Mouse (Mus musculus) lung, embryonic 16.5 days (tissue): ENCODE data around the gene Gtpbp2. TPM values are rescaled to one million over a fixed set of nuclear protein-coding genes. Genes with fewer than 3 reads are reported as not detected.

ENCODE experiments used
- ATAC-seq: fragments of 200-750 bp; cut with Nextera tagmentation; 2 replicates; pipeline ENCODE4 v1.8.0; 2017; ENCODE audit warnings: low read depth, mild to moderate bottlenecking, moderate library complexity
- H3K27ac ChIP-seq: fragments of 300-500 bp; sonication (generic); 2 replicates; pipeline ENCODE4 v1.5.1; 2014; ENCODE audit warnings: mild to moderate bottlenecking, control low read depth, low read length
- H3K27me3 ChIP-seq: fragments of 300-500 bp; sonication (generic); 2 replicates; pipeline ENCODE4 v1.6.1; 2014; ENCODE audit warnings: low read depth, low read length, mixed read lengths; ENCODE audit not compliant: control insufficient read depth, insufficient read depth
- H3K36me3 ChIP-seq: fragments of 300-500 bp; sonication (generic); 2 replicates; pipeline ENCODE4 v1.6.1; 2014; ENCODE audit warnings: low read length; ENCODE audit not compliant: control insufficient read depth, insufficient read depth
- H3K4me1 ChIP-seq: fragments of 300-500 bp; sonication (generic); replicated peaks from 2 replicates; pipeline ENCODE4 v1.6.1; 2014; ENCODE audit warnings: low read length, mixed read lengths; ENCODE audit not compliant: control insufficient read depth, insufficient read depth
- H3K4me2 ChIP-seq: fragments of 300-500 bp; sonication (generic); 2 replicates; pipeline ENCODE4 v1.6.1; 2014; ENCODE audit warnings: low read depth, low read length, control low read depth
- H3K4me3 ChIP-seq: fragments of 300-500 bp; sonication (generic); 2 replicates; pipeline ENCODE4 v1.5.1; 2014; ENCODE audit warnings: mild to moderate bottlenecking, low read length, control low read depth
- H3K9ac ChIP-seq: fragments of 300-500 bp; sonication (generic); 2 replicates; pipeline ENCODE4 v1.6.1; 2014; ENCODE audit warnings: low read length, control low read depth
- H3K9me3 ChIP-seq: fragments of 300-500 bp; sonication (generic); 2 replicates; pipeline ENCODE4 v1.6.1; 2016; ENCODE audit warnings: low read length; ENCODE audit not compliant: control insufficient read depth
- WGBS: fragments of 180-500 bp; shearing (Covaris S2); extraction: QIAGEN DNeasy Blood & Tissue Kit; methylation state at CpG from one replicate; pipeline ENCODE4 v1.1.7; 2014; 5-methylcytosine and 5-hydroxymethylcytosine counted together
- polyA plus RNA-seq: library from polyadenylated mRNA; unstranded; fragments of >200 nt; fragmentation: Nextera tagmentation; extraction: Ambion mirVana; gene quantifications from 2 replicates; pipeline ENCODE4 v1.2.1, GENCODE M21; 2015

Gene Gtpbp2
- polyA plus RNA-seq, 1 experiment from 2014 or later, result 50.3 TPM

DNA sequence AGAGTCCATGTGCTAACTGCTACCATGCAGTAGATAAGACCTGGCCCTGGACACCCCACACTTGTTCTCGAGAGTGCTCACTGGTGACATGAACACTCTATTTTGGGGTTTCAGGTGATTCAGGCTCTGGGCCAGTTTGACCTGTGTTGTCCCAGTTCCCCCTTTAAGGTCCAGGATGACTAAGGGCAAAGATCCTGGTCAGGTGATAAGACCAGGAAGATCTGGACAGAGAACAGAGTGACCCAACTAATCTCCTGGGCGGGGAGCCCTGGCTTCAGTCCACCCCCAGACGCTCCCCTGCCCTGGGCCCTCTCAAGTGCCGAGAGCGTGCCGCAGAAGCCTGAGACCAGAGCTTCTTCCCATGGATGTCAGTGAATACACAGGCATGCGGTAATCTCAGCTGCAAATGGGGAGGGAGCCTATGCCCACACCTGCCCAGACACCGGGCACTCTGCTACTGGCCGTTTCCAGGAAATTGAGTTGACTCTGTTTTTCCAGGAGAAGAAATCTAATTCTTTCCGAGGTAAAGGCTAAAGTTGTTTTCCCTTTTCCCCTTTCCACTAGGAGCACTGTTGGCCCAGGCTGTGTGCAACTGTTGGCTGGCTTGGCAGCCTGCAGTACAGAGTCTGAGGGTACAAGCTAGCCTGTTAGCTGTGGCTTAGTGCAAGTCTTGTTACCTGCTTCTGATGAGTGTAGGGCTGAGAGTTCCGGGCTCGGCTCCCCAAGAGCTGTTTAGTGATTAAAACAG, 36.7 kb upstream of the Gtpbp2 start:
- Histone ChIP-seq H3K36me3 (peaks cover 56% of the 10 kb centered on the region), H3K4me3 (no peak overlapping the region), H3K4me2 (no peak overlapping the region), H3K4me1 (peaks cover 23% of the 10 kb centered on the region), H3K9me3 (no peaks in the 10 kb centered on the region), H3K27me3 (no peaks in the 10 kb centered on the region), H3K9ac (no peak overlapping the region), H3K27ac (no peak overlapping the region)
- no peak for ATAC-seq
- 76% methylated on average over 12 of the region's 12 CpGs for WGBS

DNA sequence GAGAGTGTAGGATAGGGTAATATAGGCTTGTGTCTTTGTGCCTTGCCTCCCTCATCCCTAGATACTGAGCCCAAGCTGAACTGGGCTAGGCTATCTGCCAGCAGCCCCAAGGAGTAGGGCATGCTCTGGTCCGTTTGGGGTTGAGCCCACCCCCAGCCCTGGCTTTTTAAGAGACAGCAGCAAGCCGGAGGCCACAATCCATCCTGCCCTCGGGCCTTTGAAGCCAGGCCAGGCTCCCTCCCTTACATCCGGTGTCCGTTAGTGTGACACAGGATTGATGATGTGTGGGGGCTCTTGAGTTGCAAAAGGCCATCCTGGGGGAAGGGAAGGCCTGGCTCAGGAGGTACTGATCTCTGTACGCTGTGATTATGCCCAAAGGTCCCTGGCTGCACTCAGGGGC, 34.2 kb upstream of the Gtpbp2 start:
- peak overlapping the region; percentile 8; the same call in 1 of the 2 replicates for H3K9ac ChIP-seq
- peak; percentile 82 for ATAC-seq
- peak overlapping the region; percentile 74 for H3K27ac ChIP-seq
- H3K36me3 ChIP-seq, result peaks cover 55% of the 10 kb centered on the region
- 35% methylated on average over 6 of the region's 6 CpGs for WGBS
- H3K27me3 ChIP-seq, result no peaks in the 10 kb centered on the region
- no peak overlapping the region for H3K4me2 ChIP-seq
- H3K4me3 ChIP-seq, result no peak overlapping the region
- H3K9me3 ChIP-seq, result no peaks in the 10 kb centered on the region
- H3K4me1 ChIP-seq, result peaks cover 23% of the 10 kb centered on the region

DNA sequence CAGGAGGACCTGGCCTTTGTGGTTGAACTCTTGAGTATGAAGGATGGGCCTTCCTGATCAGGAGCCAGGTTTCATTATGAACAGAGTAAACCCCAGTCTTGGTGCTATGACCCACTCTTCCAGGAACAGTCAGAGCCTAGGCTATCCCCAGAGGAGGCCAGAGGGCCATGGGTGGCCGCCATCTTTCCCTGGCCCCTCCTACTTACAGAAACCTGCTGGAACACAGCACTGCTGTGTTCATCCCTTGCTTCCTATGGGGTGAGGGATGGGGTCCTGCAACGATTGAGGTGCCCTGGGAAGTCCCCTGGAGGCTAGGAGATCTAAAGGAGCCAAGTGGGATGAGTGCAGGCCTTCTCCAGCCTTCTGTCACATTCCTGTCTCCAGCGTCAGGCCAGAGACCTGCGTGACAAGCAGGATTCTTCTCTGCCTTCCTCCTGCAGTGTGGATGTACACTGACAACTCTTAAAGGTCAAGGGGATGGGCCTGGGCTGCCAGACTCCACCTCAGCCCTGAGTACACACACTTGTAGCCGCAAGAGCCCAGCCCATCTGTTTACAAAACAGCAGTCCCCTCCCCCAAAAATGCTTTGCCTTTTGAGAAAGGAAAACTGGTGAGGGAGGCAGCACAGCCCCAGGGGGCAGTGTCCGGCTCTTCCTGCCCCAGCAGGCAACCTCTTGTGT, 32.9 kb upstream of the Gtpbp2 start:
- Histone ChIP-seq H3K9me3 (no peaks in the 10 kb centered on the region), H3K27ac (no peak overlapping the region), H3K9ac (no peak overlapping the region), H3K4me1 (peaks cover 23% of the 10 kb centered on the region), H3K27me3 (no peaks in the 10 kb centered on the region), H3K36me3 (peaks cover 49% of the 10 kb centered on the region), H3K4me2 (no peak overlapping the region), H3K4me3 (no peak overlapping the region)
- ATAC-seq, result no peak
- 57% methylated on average over 6 of the region's 6 CpGs for WGBS

DNA sequence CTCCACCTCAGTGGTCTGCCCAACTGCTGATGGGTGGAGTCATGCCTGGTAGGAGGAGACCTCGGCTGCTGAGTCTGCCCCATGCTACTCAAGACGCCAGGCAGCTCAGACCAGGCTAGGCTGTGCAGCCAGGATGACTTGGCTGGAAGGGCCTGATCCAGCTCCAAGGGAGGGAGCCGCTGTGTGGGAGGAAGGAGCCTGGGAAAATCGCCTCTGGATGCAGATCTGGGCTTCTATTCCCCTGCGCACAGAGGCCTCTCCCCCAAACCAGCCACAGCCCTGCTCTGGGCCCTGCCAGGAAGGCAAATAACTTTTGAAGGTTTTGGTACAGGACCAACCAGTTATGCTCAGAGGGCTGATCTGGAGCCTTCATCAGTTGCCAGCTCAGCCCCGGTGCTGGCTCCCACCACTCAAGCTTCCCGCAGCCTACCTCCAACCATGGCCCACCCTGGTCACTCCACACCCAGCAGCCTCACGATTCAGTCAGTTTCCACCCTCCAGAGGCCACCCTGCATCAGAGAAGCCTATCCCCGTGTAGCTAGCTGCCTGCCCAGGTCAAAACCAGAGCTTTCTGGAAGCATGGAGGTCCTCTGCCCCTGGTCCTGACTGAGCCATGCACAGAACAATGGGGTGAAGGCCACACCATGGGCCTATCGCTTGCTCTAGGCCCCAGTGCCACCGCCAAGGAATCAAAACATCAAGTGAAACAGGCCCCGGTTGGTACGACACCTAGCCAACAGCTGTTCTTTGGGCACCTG, 30.9 kb upstream of the Gtpbp2 start:
- Histone ChIP-seq H3K27ac (peak overlapping the region; percentile 38; the same call in 1 of the 2 replicates), H3K4me1 (peaks cover 23% of the 10 kb centered on the region), H3K27me3 (no peaks in the 10 kb centered on the region), H3K9me3 (no peaks in the 10 kb centered on the region), H3K4me2 (no peak overlapping the region), H3K36me3 (peaks cover 38% of the 10 kb centered on the region), H3K9ac (no peak overlapping the region), H3K4me3 (no peak overlapping the region)
- peak; percentile 55 for ATAC-seq
- WGBS, result 63% methylated on average over 13 of the region's 13 CpGs

DNA sequence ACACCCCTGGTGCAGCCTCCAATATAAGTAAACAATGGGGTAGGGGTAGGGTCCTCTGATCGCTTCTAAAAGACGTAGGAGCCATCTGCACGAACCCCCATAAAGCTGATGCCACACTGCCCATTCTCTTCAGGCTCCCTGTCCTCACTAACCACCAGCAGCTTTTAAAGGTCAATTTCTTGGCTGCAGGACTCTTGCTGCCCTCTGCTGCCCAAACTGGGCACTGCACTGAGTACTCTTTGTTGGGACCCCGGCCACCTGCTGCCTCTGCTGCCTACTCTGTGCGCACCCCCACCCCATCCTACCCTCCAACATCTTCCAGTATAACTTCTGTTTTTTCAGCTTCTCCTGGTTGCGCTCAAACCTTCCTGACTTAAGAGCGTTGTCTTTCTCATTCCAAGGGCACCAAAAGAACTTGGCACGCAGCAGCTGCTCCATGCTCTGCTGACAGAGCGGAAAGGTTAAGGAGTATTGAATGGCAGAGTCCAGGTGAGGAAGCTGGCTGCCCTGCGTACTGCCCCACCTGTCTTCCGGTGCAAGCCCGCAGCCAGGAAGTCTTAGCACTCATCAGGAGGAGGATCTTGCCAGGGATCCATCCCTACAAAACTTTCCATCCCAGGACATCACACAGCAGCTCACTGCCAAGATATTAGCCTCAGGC, 28.6 kb upstream of the Gtpbp2 start:
- peak; percentile 26; the same call in 1 of the 2 replicates for ATAC-seq

DNA sequence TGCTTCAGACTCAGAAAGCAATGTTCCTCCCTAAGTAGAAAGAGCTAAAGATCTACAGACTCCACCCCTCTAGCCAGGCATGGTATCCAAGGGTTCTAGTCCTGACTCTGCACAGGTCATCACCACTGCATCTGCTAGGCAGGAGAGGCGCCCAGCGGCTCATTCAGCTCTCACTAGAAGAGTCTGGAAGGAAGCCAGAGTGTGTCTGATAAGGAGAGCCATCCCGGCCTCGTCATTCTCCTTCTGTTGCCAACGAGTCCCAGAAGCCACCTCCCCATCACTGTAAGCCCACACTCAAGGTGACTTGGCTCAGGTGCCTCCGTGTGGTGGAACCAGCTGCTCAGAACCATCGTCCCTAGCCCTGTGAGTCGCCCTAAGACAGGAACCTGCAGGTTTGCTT, 28.0 kb upstream of the Gtpbp2 start:
- Histone ChIP-seq H3K9me3 (no peaks in the 10 kb centered on the region), H3K4me1 (0 out of 2 replicates have a peak, but pooled peaks cover 2% of the 10 kb centered on the region), H3K9ac (no peak overlapping the region), H3K36me3 (peaks cover 13% of the 10 kb centered on the region), H3K27ac (no peak overlapping the region), H3K4me2 (no peak overlapping the region), H3K27me3 (no peaks in the 10 kb centered on the region), H3K4me3 (no peak overlapping the region)
- no peak for ATAC-seq
- WGBS, result 42% methylated on average over 8 of the region's 8 CpGs

More for the DNA sequence above, 28.6 kb upstream of the Gtpbp2 start:
- H3K36me3 ChIP-seq, result peaks cover 20% of the 10 kb centered on the region
- no peaks in the 10 kb centered on the region for H3K9me3 ChIP-seq
- H3K9ac ChIP-seq, result no peak overlapping the region
- no peak overlapping the region for H3K4me3 ChIP-seq
- peaks cover 7% of the 10 kb centered on the region; the same call in 1 of the 2 replicates for H3K4me1 ChIP-seq
- no peaks in the 10 kb centered on the region for H3K27me3 ChIP-seq
- no peak overlapping the region for H3K4me2 ChIP-seq
- H3K27ac ChIP-seq, result no peak overlapping the region
- 16% methylated on average over 12 of the region's 12 CpGs for WGBS

DNA sequence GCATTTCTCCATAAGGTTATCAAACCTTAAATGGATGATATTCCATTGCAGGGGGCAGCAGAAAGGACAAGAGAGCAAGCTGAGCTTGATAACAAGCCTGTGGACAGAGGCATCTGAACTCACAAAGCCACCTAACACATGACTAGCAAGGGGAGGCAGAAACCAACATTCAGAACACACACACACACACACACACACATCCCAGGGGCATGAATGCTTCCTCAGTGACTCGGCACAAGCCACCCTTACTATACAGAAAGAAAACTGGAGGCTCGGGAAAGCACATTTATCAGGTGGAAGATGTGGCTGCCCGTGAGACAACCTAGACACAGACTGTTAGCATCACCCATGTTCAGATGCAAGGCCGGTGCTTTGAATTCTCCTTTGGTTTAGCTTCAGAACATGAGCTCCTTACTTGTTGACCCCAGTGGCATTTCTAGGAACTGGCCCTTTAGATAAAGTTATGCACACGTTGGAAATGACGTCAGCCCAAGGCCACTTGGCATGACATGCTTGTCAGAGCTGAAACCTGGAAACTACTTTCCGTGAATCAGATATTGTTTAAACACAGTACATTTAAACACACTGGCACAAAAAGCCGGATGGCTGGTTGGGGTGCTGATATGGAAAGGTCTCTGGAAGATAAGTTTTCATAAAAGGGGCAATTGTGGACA, 22.1 kb upstream of the Gtpbp2 start:
- no peaks in the 10 kb centered on the region for H3K9me3 ChIP-seq
- H3K27me3 ChIP-seq, result no peaks in the 10 kb centered on the region
- no peak overlapping the region for H3K4me2 ChIP-seq
- H3K9ac ChIP-seq, result no peak overlapping the region
- H3K27ac ChIP-seq, result no peak overlapping the region
- H3K36me3 ChIP-seq, result no peaks in the 10 kb centered on the region
- H3K4me1 ChIP-seq, result peaks cover 3% of the 10 kb centered on the region
- no peak overlapping the region for H3K4me3 ChIP-seq
- no peak for ATAC-seq
- 49% methylated on average over 8 of the region's 8 CpGs for WGBS

DNA sequence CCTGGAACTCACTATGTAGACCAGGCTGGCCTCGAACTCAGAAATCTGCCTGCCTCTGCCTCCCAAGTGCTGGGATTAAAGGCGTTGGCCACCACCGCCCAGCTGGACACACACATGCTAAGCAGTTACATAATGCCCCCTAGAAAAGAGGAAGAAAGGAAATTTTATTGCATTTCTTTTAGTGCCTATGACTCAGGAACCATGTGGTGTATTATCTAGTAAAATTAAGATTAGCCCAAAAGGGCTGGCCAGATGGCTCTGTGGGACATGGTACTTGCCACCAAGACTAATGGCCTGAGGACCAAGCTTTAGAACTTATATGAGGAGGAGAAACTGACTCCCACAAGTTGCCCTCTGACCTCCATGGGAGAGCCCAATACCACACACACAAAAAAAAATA, 21.0 kb upstream of the Gtpbp2 start:
- 87% methylated on average over 3 of the region's 3 CpGs for WGBS
- H3K27ac ChIP-seq, result no peak overlapping the region
- no peaks in the 10 kb centered on the region for H3K36me3 ChIP-seq
- ATAC-seq, result no peak
- H3K27me3 ChIP-seq, result no peaks in the 10 kb centered on the region
- H3K9me3 ChIP-seq, result no peaks in the 10 kb centered on the region
- no peak overlapping the region for H3K4me2 ChIP-seq
- no peak overlapping the region for H3K4me3 ChIP-seq
- H3K9ac ChIP-seq, result no peak overlapping the region
- H3K4me1 ChIP-seq, result peaks cover 5% of the 10 kb centered on the region
